Mouse (Mus musculus) CH12F3 (cell line): Measurements from ENCODE around the gene Ykt6.
"Not testable (repeated sequence)": the region's sequence is repeated elsewhere in the genome, so short reads cannot be mapped to it uniquely, and the experiment has no call there.

ENCODE experiments used
- in situ Hi-C: fragments of 300-500 bp; cut with MboI; formaldehyde crosslinking; loops from 2 replicates; pipeline ENCODE4 v1.14.3; 2020; ENCODE audit warnings: low sequenced_read_pairs

Gene Ykt6

GRCm38 (mm10) chr11:5955546-5956276, at the start of gene Ykt6:
TSS of gene Ykt6 (plus strand) at chr11:5955693.
- in situ Hi-C loops = no loop called here

GRCm38 (mm10) chr11:5905778-5906518, 49.5 kb upstream of the Ykt6 start:
- in situ Hi-C loops = no loop called here

GRCm38 (mm10) chr11:5907096-5907495, 48.4 kb upstream of the Ykt6 start:
- in situ Hi-C loops = no loop called here

GRCm38 (mm10) chr11:5908642-5909041, 46.9 kb upstream of the Ykt6 start:
- in situ Hi-C loops = no loop called here

- in situ Hi-C loops = no loop called here
Measured at GRCm38 (mm10) chr11:5912635-5913034, 42.9 kb upstream of the Ykt6 start.

- in situ Hi-C loops = no loop called here
Measured at GRCm38 (mm10) chr11:5913256-5913655, 42.2 kb upstream of the Ykt6 start.

GRCm38 (mm10) chr11:5913936-5914335, 41.6 kb upstream of the Ykt6 start:
- in situ Hi-C loops = no loop called here

- in situ Hi-C loops = no loop called here
Measured at GRCm38 (mm10) chr11:5914940-5915339, 40.6 kb upstream of the Ykt6 start.

GRCm38 (mm10) chr11:5915429-5916177, 39.9 kb upstream of the Ykt6 start:
- in situ Hi-C loops = no loop called here

GRCm38 (mm10) chr11:5916178-5916548, 39.3 kb upstream of the Ykt6 start:
- in situ Hi-C loops = no loop called here

GRCm38 (mm10) chr11:5918111-5918510, 37.4 kb upstream of the Ykt6 start:
- in situ Hi-C loops = no loop called here

GRCm38 (mm10) chr11:5919606-5920005, 35.9 kb upstream of the Ykt6 start:
- in situ Hi-C loops = no loop called here

GRCm38 (mm10) chr11:5920323-5920960, 35.1 kb upstream of the Ykt6 start:
- in situ Hi-C loops = no loop called here

- in situ Hi-C loops = no loop called here
Measured at GRCm38 (mm10) chr11:5924699-5925098, 30.8 kb upstream of the Ykt6 start.

GRCm38 (mm10) chr11:5926696-5927220, 28.7 kb upstream of the Ykt6 start:
- in situ Hi-C loops = no loop called here

- in situ Hi-C loops = no loop called here
Measured at GRCm38 (mm10) chr11:5930578-5930977, 24.9 kb upstream of the Ykt6 start.

- in situ Hi-C loops = not testable (repeated sequence)
Measured at GRCm38 (mm10) chr11:5931947-5932346, 23.5 kb upstream of the Ykt6 start.

GRCm38 (mm10) chr11:5934531-5934930, 21.0 kb upstream of the Ykt6 start:
- in situ Hi-C loops = not testable (repeated sequence)

GRCm38 (mm10) chr11:5942966-5943365, 12.5 kb upstream of the Ykt6 start:
- in situ Hi-C loops = no loop called here

GRCm38 (mm10) chr11:5945096-5945495, 10.4 kb upstream of the Ykt6 start:
- in situ Hi-C loops = no loop called here

GRCm38 (mm10) chr11:5947796-5948195, 7.7 kb upstream of the Ykt6 start:
- in situ Hi-C loops = no loop called here
